Mouse (Mus musculus): Measurements from ENCODE around the gene Sp100. TPM values are rescaled to one million over a fixed set of nuclear protein-coding genes. Genes with fewer than 3 reads are reported as not detected.

Gene Sp100
- total RNA-seq, 2 experiments from 2014 or later = 16.2 to 17.4 TPM

- no peak for DNase-seq
- intact Hi-C loops (cut with DNase I) = no loop called here
These were observed 45.9 kb downstream of the Sp100 start for GRCm38 (mm10) chr1:85695646-85696045.

DNA sequence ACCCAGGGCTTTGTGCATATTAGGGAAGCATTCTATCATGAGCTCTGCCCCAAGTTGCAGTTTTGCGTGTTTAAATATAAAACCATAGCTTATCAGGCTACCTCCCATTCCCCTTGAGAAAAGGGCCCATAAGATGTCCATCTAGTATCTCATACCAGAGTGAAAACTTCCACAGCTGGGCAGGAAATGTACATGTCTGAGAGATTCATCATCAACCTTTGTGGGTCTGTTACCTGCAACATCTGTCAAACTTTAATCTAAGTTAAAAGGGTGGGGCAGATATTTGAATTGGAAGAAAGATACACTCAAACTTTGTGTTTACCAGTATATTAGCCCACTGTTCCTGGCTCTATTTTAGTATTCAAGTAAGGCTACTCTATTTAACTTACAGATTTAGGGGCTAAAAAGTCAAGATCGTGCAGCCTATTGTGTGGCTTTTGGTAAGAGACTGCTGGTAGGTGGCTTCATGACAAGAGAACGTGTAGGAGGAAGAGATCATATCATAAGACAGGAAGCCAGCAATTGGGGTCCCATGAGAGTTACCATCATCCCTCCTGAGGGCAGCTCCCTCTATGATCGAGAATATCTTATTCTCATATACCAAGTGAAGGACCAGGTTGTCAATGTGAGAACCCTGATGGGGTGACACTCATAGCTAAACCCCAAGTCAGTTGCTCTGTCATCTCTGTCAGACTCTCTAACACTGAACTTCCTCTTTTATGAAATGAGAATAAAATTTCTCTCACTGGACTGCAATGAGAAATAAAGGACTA, 48.1 kb downstream of the Sp100 start:
- intact Hi-C loops (cut with DNase I) = no loop called here
- DNase-seq = no peak

- no peak for DNase-seq
- intact Hi-C loops (cut with DNase I) = no loop called here
These were observed 52.7 kb downstream of the Sp100 start for GRCm38 (mm10) chr1:85702531-85702930.

GRCm38 (mm10) chr1:85703245-85704186, 53.7 kb downstream of the Sp100 start:
- peak; percentile 74 to 82 for DNase-seq
- intact Hi-C loops (cut with DNase I) = no loop called here

DNA sequence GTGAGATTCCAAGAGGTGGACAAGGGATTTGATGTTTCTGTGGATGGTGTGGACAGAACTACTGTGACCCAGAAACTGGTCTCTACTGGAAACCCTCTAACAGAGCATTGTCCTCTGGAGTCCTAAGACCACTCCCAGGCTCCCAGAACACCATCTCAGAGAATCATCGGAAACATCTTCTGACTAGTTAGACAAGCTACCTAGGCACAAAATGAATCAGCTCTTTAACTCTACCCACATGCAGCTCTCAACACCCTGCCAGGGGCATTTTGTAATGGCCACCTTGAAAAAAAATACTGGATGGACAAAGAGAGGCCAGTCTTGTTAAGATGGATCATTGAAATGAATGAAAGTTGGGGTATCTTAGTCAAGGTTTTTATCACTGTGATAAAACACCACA, 55.8 kb downstream of the Sp100 start:
- intact Hi-C loops (cut with DNase I) = no loop called here

GRCm38 (mm10) chr1:85706754-85707153, 57.0 kb downstream of the Sp100 start:
- DNase-seq = no peak
- intact Hi-C loops (cut with DNase I) = no loop called here

More for the DNA sequence above, 55.8 kb downstream of the Sp100 start:
- DNase-seq = no peak

DNA sequence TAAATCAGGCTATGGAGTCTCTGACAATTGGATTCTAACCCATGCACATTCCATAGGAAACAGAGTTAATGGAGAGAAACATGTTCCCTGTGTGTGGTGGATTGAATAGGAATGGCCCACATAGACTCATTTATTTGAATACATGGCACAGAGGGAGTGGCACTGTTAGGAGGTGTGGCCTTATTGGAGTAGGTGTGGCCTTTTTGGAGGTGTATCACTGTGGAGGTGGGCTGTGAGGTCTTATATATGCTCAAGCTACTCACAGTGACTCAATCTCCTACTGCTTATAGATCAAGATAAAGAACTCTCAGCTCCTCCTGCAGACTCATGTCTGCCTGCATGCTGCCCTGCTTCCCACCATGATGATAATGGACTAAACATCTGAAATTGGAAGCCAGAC, 64.7 kb downstream of the Sp100 start:
- intact Hi-C loops (cut with DNase I) = no loop called here
- DNase-seq = no peak

- no peak for DNase-seq
- intact Hi-C loops (cut with DNase I) = no loop called here
These were observed 66.7 kb downstream of the Sp100 start for GRCm38 (mm10) chr1:85716447-85717027.

- intact Hi-C loops (cut with DNase I) = no loop called here
- DNase-seq = no peak
These were observed 69.3 kb downstream of the Sp100 start for GRCm38 (mm10) chr1:85719049-85719448.

DNA sequence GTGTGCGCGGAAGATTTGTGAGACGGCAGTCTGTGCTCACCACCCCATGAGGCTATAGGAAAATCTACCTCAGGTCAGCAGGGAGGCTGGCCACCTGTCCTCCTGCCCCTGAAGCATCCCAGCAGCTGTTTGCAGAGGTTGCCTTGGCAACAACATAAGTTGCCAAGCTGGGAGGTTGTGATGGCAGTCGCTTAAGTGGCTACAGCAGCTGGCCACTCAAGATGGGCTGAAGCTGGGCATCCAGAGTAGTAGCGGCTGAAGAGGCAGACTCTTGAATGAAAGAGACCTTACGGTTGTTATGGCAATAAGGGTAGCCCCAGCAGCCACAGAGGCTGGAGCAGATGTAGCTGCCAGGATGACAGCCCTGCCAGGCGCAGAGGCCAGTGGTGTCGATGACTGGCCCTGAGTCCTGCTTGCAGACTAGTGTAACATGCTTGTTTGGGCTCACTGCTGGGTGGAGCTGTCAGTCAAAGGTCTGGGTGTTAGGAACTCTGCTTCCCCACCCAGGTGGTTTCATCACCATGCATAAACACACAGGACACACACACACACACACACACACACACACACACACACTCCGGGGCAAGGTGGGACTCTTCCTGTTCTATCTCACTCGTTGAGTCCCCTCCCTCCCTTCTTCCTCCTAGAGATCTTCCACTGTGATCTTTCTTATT, 70.6 kb downstream of the Sp100 start:
- intact Hi-C loops (cut with DNase I) = no loop called here
- DNase-seq = no peak

- DNase-seq = no peak
- intact Hi-C loops (cut with DNase I) = no loop called here
These were observed 80.7 kb downstream of the Sp100 start for GRCm38 (mm10) chr1:85730471-85730870.

DNA sequence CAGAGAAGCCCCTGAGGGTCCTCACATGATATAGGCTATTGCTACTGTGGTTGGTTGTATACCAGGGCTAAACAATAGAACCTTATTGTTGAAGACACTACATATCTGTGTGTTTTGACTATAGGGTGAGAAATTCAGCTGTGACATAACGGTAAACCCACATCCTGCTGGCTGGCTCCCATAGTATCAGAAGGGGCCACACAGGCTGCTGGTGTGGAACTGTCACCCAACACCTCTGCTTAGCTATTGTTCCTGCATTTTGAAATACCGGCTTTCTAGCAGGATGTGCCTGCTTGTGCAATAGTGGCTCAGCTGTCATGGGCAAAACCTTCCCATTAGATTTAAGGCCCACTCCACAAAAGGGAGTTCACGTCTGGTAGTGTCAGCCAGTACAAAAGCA, 82.8 kb downstream of the Sp100 start:
- intact Hi-C loops (cut with DNase I) = no loop called here
- DNase-seq = no peak

DNA sequence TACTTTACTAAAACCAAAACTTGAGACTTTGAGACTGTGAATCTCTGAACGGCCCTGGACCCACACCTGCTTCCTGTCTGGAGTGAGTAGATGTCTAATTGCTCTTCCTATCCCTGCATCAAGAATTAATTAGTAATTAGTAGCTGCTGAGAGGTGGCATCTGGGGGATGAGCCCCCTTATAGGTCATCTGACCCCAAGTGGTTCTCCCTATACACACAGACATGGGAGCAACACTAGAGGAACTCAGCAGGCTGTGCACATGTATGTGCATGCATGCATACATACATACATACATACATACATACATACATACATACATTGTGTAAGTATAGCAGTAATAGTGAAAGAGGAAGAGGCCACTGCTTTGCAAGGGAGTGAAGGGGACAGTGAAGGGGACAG, 84.7 kb downstream of the Sp100 start:
- intact Hi-C loops (cut with DNase I) = no loop called here
- DNase-seq = no peak

DNA sequence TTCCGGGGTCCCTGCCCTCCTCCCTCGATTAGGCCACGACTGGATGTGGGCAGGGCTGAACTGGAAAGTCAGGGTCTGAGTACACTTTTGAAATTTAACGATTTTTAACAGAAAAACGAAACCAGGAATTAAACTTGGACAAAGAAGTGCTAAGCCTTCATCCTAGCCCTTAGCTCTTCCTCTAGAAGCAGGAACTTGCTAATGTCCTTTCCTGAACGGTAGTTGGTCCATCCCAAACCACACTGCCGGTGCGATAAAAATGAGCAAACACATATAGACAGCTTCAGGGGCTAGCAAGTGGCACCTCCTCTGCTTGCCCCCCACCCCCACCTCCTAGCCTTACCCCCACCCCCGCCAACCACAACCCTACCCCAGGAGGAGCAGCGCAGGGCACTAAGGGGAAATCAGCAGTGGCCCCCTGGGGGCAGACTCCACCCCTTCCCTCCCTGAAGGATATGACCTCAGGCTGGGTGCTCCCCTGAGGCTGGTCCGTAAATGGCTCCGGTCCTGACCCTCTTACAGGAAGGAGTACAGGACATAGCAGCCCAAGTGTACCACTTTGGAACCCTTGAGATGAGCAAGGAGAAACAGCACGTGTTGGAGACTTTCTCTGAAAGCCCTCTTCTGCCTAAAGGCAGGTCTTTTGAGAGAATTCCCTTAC, 85.8 kb downstream of the Sp100 start:
- intact Hi-C loops (cut with DNase I) = loop anchor here (5.0 kb wide), 1 partner anchor 153 kb away; no protein-coding TSS in a partner anchor
- DNase-seq = peak; percentile 30 to 42

- DNase-seq = peak; percentile 63 to 86
- intact Hi-C loops (cut with DNase I) = loop anchor here (5.0 kb wide), 1 partner anchor 154 kb away; no protein-coding TSS in a partner anchor
These were observed 86.8 kb downstream of the Sp100 start for GRCm38 (mm10) chr1:85736355-85737184.

GRCm38 (mm10) chr1:85739000-85739399, 89.2 kb downstream of the Sp100 start:
- no peak for DNase-seq
- intact Hi-C loops (cut with DNase I) = loop anchor here (5.0 kb wide), 1 partner anchor 157 kb away; no protein-coding TSS in a partner anchor

GRCm38 (mm10) chr1:85739819-85740218, 90.0 kb downstream of the Sp100 start:
- DNase-seq = no peak
- intact Hi-C loops (cut with DNase I) = loop anchor here (5.0 kb wide), 2 partner anchors 102 to 158 kb away; no protein-coding TSS in a partner anchor

DNA sequence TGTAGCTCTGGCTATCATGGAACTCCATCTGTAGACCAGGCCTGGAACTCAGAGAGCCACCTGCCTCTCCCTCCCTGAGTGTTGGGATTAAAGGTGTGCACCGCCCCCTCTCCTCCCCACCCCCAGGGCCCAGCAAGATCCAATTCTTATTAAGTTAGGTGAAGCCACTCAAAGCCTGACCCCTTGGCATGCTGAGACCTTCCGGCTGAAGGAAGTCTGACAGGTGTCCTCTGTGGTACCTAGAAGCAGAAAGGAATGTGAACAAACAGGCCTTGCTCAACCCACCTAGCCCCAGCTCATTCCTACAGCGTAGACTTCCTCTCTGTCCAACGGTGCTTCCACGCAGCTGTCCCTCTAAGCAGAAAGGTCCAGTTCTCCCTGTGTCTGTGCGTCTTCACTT, 91.1 kb downstream of the Sp100 start:
- DNase-seq = no peak
- intact Hi-C loops (cut with DNase I) = loop anchor here (5.0 kb wide), 1 partner anchor 101 kb away; no protein-coding TSS in a partner anchor

DNA sequence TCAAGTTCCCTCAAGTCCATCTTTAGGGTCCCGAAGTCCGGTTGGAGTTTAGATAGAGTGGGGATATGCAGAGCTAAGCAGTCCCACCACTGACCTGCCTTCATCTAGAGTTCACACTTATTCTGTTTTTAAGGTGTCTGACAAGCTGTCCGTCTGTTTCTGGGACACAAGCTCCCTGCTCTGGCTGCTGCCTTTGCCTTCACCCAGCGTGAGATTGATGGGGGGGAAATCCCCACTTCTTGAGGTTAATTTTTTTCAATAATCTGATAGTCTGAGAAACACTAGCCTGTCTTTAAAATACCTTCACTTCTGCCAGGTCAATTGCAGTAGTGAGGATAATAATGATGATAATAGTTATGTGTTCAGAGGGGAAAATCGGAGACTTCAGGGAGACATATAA, 92.5 kb downstream of the Sp100 start:
- intact Hi-C loops (cut with DNase I) = loop anchor here (5.0 kb wide), 1 partner anchor 100 kb away; no protein-coding TSS in a partner anchor
- DNase-seq = no peak

Data from heart, postnatal 14 days (tissue).